Mouse (Mus musculus): ENCODE results near the gene Hs2st1. TPM values are rescaled to one million over a fixed set of nuclear protein-coding genes. Genes with fewer than 3 reads are reported as not detected.

Gene Hs2st1
- polyA plus RNA-seq, 2 experiments = 1.7 to 2.5 TPM

DNA sequence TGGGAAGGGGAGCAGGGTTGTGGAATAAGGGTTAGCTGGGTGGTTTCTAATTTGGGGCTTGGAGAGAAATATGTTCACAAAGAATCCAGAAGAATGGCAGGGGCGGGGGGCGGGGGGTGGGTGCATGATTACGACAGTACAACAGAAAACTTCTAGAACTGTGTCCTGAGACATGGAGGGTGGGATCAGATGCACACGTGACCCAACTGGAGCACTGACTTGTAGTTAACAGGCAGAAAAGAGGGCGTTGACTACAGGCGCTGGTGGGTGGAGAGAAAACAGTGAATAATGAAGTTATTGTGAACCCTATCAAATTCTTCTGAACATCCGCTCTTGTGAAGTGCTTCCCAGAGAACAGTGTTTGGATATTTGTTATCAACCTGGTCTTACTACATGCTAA, 6.1 kb downstream of the Hs2st1 start:
- H3K9ac ChIP-seq (replicated peaks) = no peak overlapping the region
- DNase-seq (ENCODE audit: low read depth in 3 of 3, low spot score in 3 of 3) (no peak), ATAC-seq (ENCODE audit: insufficient read depth) (no peak)
- no peaks in the 10 kb centered on the region for H3K27me3 ChIP-seq (ENCODE audit: control insufficient read depth, insufficient read depth, low read length)
- no peaks in the 10 kb centered on the region for H3K9me3 ChIP-seq (ENCODE audit: control insufficient read depth, low read length)
- H3K4me1 ChIP-seq (replicated peaks; ENCODE audit: control insufficient read depth in 2 of 2, insufficient read depth in 2 of 2, low read length in 1 of 2) = peaks cover 5 to 17% of the 10 kb centered on the region in 2 experiments; a peak in 3 of 4 replicates
- no peak overlapping the region for H3K4me3 ChIP-seq (ENCODE audit: insufficient read depth in 1 of 2, low read depth in 2 of 2, low read length in 2 of 2)
- no peak overlapping the region for H3K4me2 ChIP-seq (ENCODE audit: low read depth)
- no peak overlapping the region for H3K27ac ChIP-seq
- H3K36me3 ChIP-seq (replicated peaks; ENCODE audit: control insufficient read depth, insufficient read depth, low read depth) = no peaks in the 10 kb centered on the region
- TF ChIP-seq CTCF (IDR thresholded peaks at IDR 0.05; ENCODE audit: low read depth) = no peak
- no peak for TF ChIP-seq EP300 (IDR thresholded peaks at IDR 0.05; ENCODE audit: low read depth)
- 76% methylated on average over 7 of the region's 7 CpGs for WGBS (ENCODE audit: insufficient replicate concordance)

DNA sequence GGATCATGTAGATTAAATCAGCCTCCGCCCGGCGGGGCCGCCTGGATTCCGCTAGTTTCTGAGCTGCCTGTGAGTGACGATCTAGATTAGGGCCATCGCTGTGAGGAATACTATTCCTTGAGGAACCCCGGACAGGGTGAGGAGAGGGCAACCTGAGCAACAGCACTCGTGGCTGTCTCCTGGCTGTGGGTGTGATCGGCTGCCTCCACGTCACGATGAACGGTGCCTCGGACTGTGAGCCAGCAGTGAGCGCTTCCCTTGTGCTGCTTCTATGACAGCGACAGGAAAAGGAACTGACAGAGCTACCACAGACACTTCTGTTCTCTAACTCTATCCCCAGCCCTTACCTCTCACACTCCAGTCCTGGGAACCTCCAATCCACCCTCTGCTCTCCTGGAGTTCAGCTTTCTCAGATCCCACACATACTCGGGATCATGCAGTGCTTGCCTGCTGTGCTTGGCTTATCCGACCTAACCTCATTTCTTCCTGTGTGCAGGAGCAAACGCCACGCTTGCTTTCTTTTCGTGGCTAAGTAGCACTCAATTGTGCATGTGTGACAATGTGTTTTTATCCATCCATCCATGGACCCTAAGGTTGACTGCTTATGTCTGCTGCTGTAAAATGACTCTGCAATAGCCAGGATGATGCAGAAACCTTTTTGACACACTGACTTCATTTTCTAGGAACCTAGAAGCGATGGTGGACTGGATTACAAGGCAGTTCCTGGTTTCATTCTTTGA, 8.3 kb downstream of the Hs2st1 start:
- Histone ChIP-seq H3K4me1 (replicated peaks; ENCODE audit: control insufficient read depth in 2 of 2, insufficient read depth in 2 of 2, low read length in 1 of 2) (peaks cover 3 to 14% of the 10 kb centered on the region in 2 experiments; a peak in 3 of 4 replicates), H3K9me3 (ENCODE audit: control insufficient read depth, low read length) (no peaks in the 10 kb centered on the region), H3K27me3 (ENCODE audit: control insufficient read depth, insufficient read depth, low read length) (no peaks in the 10 kb centered on the region), H3K4me2 (ENCODE audit: low read depth) (peak overlapping the region; percentile 52), H3K4me3 (ENCODE audit: insufficient read depth in 1 of 2, low read depth in 2 of 2, low read length in 2 of 2) (no peak overlapping the region), H3K27ac (no peak overlapping the region), H3K9ac (replicated peaks) (no peak overlapping the region; the same call in 1 of the 2 replicates), H3K36me3 (replicated peaks; ENCODE audit: control insufficient read depth, insufficient read depth, low read depth) (no peaks in the 10 kb centered on the region)
- DNase-seq (ENCODE audit: low read depth in 3 of 3, low spot score in 3 of 3) (no peak), ATAC-seq (ENCODE audit: insufficient read depth) (peak; percentile 36; the same call in 1 of the 2 replicates)
- TF ChIP-seq EP300 (IDR thresholded peaks at IDR 0.05; ENCODE audit: low read depth) (no peak), CTCF (IDR thresholded peaks at IDR 0.05; ENCODE audit: low read depth) (no peak)
- 29% methylated on average over 22 of the region's 22 CpGs for WGBS (ENCODE audit: insufficient replicate concordance)

DNA sequence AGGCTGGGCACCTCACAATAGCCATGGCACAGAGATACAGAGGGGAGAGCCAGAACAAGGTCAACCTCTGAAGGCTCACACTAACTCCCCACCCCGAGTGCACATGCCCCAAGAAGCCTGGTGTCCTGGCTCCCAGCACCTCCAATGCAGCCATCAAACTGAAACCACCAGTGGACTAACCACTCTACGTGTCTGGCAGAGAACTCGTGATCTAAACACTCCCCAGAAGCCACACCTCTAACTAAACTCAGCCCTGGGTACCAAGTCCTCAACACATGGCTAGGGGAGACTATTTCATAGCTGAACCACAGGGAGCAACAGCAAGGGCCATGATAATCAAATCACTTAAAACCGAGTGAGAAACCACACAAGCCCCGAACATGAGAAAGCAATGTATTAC, 11.7 kb downstream of the Hs2st1 start:
- H3K36me3 ChIP-seq (replicated peaks; ENCODE audit: control insufficient read depth, insufficient read depth, low read depth) = no peaks in the 10 kb centered on the region
- WGBS (ENCODE audit: insufficient replicate concordance) = 31% methylated on average over 5 of the region's 5 CpGs
- H3K4me3 ChIP-seq (ENCODE audit: insufficient read depth in 1 of 2, low read depth in 2 of 2, low read length in 2 of 2) = no peak overlapping the region
- no peaks in the 10 kb centered on the region for H3K9me3 ChIP-seq (ENCODE audit: control insufficient read depth, low read length)
- H3K4me2 ChIP-seq (ENCODE audit: low read depth) = no peak overlapping the region
- no peak for TF ChIP-seq CTCF (IDR thresholded peaks at IDR 0.05; ENCODE audit: low read depth)
- no peak for TF ChIP-seq EP300 (IDR thresholded peaks at IDR 0.05; ENCODE audit: low read depth)
- ATAC-seq (ENCODE audit: insufficient read depth) = no peak
- DNase-seq (ENCODE audit: low read depth in 3 of 3, low spot score in 3 of 3) = no peak
- no peaks in the 10 kb centered on the region for H3K27me3 ChIP-seq (ENCODE audit: control insufficient read depth, insufficient read depth, low read length)
- no peak overlapping the region for H3K27ac ChIP-seq
- H3K9ac ChIP-seq (replicated peaks) = no peak overlapping the region
- H3K4me1 ChIP-seq (replicated peaks; ENCODE audit: control insufficient read depth in 2 of 2, insufficient read depth in 2 of 2, low read length in 1 of 2) = peaks cover 5 to 16% of the 10 kb centered on the region in 2 experiments

DNA sequence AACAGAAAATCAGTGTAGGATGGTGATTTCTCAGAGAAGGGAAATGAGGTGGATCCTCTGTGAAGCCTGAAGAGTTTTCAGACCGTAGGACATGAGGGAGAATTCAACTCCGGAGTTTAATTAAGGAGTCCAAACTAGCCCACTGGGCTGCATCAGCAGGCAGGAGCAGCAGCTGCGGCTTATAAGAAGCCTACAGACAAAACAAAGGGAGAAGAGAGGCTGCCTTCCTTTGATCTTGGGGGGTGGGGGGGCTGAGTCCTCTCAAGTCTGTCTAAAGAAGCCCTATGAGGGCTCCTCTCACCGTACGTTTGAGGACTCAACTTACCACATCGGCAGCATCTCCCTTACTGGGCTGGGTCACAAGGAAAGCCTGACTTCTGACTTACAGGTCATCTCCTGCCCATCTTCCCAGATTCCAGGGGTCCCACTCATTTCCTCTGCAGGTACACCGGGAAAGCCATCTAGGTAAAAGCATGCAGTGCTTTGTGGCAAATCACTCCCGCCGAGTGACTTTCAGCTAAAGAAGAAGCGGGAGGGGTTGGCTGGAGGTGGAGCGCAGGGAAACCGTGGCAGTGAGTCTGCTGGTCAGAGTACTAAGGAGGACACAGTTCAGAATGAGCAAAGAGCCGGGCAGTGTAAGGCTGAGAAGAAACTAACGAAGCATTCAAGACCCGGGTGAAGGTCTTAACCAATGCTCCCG, 13.2 kb downstream of the Hs2st1 start:
- Histone ChIP-seq H3K27me3 (ENCODE audit: control insufficient read depth, insufficient read depth, low read length) (no peaks in the 10 kb centered on the region), H3K9me3 (ENCODE audit: control insufficient read depth, low read length) (no peaks in the 10 kb centered on the region), H3K4me3 (ENCODE audit: insufficient read depth in 1 of 2, low read depth in 2 of 2, low read length in 2 of 2) (no peak overlapping the region), H3K36me3 (replicated peaks; ENCODE audit: control insufficient read depth, insufficient read depth, low read depth) (no peaks in the 10 kb centered on the region), H3K9ac (replicated peaks) (no peak overlapping the region), H3K27ac (no peak overlapping the region), H3K4me2 (ENCODE audit: low read depth) (no peak overlapping the region), H3K4me1 (replicated peaks; ENCODE audit: control insufficient read depth in 2 of 2, insufficient read depth in 2 of 2, low read length in 1 of 2) (peaks cover 3 to 15% of the 10 kb centered on the region in 2 experiments)
- DNase-seq (ENCODE audit: low read depth in 3 of 3, low spot score in 3 of 3) = no peak
- WGBS (ENCODE audit: insufficient replicate concordance) = 41% methylated on average over 16 of the region's 16 CpGs
- no peak for ATAC-seq (ENCODE audit: insufficient read depth)
- TF ChIP-seq CTCF (IDR thresholded peaks at IDR 0.05; ENCODE audit: low read depth) (no peak), EP300 (IDR thresholded peaks at IDR 0.05; ENCODE audit: low read depth) (no peak)

DNA sequence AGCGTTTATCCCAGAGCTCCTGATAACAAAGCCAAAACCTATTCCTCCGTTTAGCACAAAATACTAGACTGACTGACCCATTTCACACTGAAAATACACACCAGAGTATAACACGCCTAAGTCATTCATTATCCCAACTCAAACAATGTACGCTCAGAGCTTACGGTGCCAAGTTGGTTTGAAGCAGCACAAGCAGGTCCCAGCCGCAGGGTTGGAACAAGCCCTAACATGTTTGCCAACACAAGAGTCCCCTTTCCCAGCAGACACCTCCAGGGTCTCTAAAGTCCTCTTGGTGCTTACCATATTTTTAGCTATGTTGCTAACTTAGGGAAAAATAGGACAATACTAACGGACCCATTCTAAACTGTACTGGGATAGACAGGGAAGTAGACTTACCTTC, 14.8 kb downstream of the Hs2st1 start:
- no peak for ATAC-seq (ENCODE audit: insufficient read depth)
- Histone ChIP-seq H3K4me2 (ENCODE audit: low read depth) (no peak overlapping the region), H3K4me3 (ENCODE audit: insufficient read depth in 1 of 2, low read depth in 2 of 2, low read length in 2 of 2) (no peak overlapping the region), H3K4me1 (replicated peaks; ENCODE audit: control insufficient read depth in 2 of 2, insufficient read depth in 2 of 2, low read length in 1 of 2) (peaks cover 2 to 13% of the 10 kb centered on the region in 2 experiments), H3K9ac (replicated peaks) (no peak overlapping the region), H3K9me3 (ENCODE audit: control insufficient read depth, low read length) (no peaks in the 10 kb centered on the region), H3K27ac (no peak overlapping the region), H3K27me3 (ENCODE audit: control insufficient read depth, insufficient read depth, low read length) (no peaks in the 10 kb centered on the region), H3K36me3 (replicated peaks; ENCODE audit: control insufficient read depth, insufficient read depth, low read depth) (no peaks in the 10 kb centered on the region)
- no peak for DNase-seq (ENCODE audit: low read depth in 3 of 3, low spot score in 3 of 3)
- WGBS (ENCODE audit: insufficient replicate concordance) = 75% methylated on average over 7 of the region's 7 CpGs
- TF ChIP-seq CTCF (IDR thresholded peaks at IDR 0.05; ENCODE audit: low read depth) (no peak), EP300 (IDR thresholded peaks at IDR 0.05; ENCODE audit: low read depth) (no peak)
